Mouse (Mus musculus): ENCODE results near the gene Shroom1. TPM values are rescaled to one million over a fixed set of nuclear protein-coding genes. Genes with fewer than 3 reads are reported as not detected.
"Not testable (repeated sequence)": the region's sequence is repeated elsewhere in the genome, so short reads cannot be mapped to it uniquely, and the experiment has no call there.

Gene Shroom1
- polyA plus RNA-seq, 1 experiment, result 0.82 TPM

GRCm38 (mm10) chr11:53425251-53425650 lies 31.8 kb upstream of the Shroom1 start:
- Histone ChIP-seq H3ac (ENCODE audit: control insufficient read depth, insufficient read length, low read depth) (no peak overlapping the region), H3K27me3 (ENCODE audit: control insufficient read depth, insufficient read depth, insufficient read length) (no peaks in the 10 kb centered on the region), H3K79me3 (ENCODE audit: low read depth) (peaks cover 14% of the 10 kb centered on the region), H3K4me3 (ENCODE audit: insufficient read depth, poor library complexity, severe bottlenecking) (no peak overlapping the region), H3K79me2 (ENCODE audit: control insufficient read depth, insufficient read depth) (peaks cover 22% of the 10 kb centered on the region), H3K36me3 (ENCODE audit: control insufficient read depth, insufficient read depth) (peaks cover 24% of the 10 kb centered on the region)
- TF ChIP-seq CEBPB (IDR thresholded peaks at IDR 0.05; ENCODE audit: low read depth) (no peak), MYOG (IDR thresholded peaks at IDR 0.05; ENCODE audit: control insufficient read depth, extremely low read depth, insufficient read length) (no peak), MAX (IDR thresholded peaks at IDR 0.05) (no peak), MYOD1 (IDR thresholded peaks at IDR 0.05; ENCODE audit: control insufficient read depth, insufficient read length, low read depth) (no peak), CTCF (IDR thresholded peaks at IDR 0.05; ENCODE audit: control insufficient read depth, insufficient read depth, insufficient read length) (no peak), FOSL1 (IDR thresholded peaks at IDR 0.05; ENCODE audit: insufficient read depth, low read length, poor library complexity, severe bottlenecking) (no peak), USF1 (IDR thresholded peaks at IDR 0.05; ENCODE audit: low read depth) (no peak)

- H3K27me3 ChIP-seq (ENCODE audit: control insufficient read depth, insufficient read depth, insufficient read length), result no peaks in the 10 kb centered on the region
- H3K36me3 ChIP-seq (ENCODE audit: control insufficient read depth, insufficient read depth), result peaks cover 24% of the 10 kb centered on the region
- H3K79me2 ChIP-seq (ENCODE audit: control insufficient read depth, insufficient read depth), result peaks cover 26% of the 10 kb centered on the region
Observed at GRCm38 (mm10) chr11:53425711-53426255, 31.2 kb upstream of the Shroom1 start.

GRCm38 (mm10) chr11:53426914-53427313 lies 30.1 kb upstream of the Shroom1 start:
- Histone ChIP-seq H3K36me3 (ENCODE audit: control insufficient read depth, insufficient read depth) (peaks cover 24% of the 10 kb centered on the region), H3K79me3 (ENCODE audit: low read depth) (peaks cover 15% of the 10 kb centered on the region), H3K79me2 (ENCODE audit: control insufficient read depth, insufficient read depth) (peaks cover 26% of the 10 kb centered on the region)
- H3K4me3 ChIP-seq (ENCODE audit: insufficient read depth, poor library complexity, severe bottlenecking); H3ac ChIP-seq (ENCODE audit: control insufficient read depth, insufficient read length, low read depth); H3K27me3 ChIP-seq (ENCODE audit: control insufficient read depth, insufficient read depth, insufficient read length): not testable (repeated sequence)

More at GRCm38 (mm10) chr11:53425711-53426255, 31.2 kb upstream of the Shroom1 start:
- no peak overlapping the region for H3ac ChIP-seq (ENCODE audit: control insufficient read depth, insufficient read length, low read depth)
- TF ChIP-seq FOSL1 (IDR thresholded peaks at IDR 0.05; ENCODE audit: insufficient read depth, low read length, poor library complexity, severe bottlenecking) (no peak), USF1 (IDR thresholded peaks at IDR 0.05; ENCODE audit: low read depth) (no peak), MAX (IDR thresholded peaks at IDR 0.05) (no peak), CTCF (IDR thresholded peaks at IDR 0.05; ENCODE audit: control insufficient read depth, insufficient read depth, insufficient read length) (no peak), MYOG (IDR thresholded peaks at IDR 0.05; ENCODE audit: control insufficient read depth, extremely low read depth, insufficient read length) (no peak), MYOD1 (IDR thresholded peaks at IDR 0.05; ENCODE audit: control insufficient read depth, insufficient read length, low read depth) (no peak), CEBPB (IDR thresholded peaks at IDR 0.05; ENCODE audit: low read depth) (no peak)
- H3K79me3 ChIP-seq (ENCODE audit: low read depth), result peaks cover 15% of the 10 kb centered on the region
- no peak overlapping the region for H3K4me3 ChIP-seq (ENCODE audit: insufficient read depth, poor library complexity, severe bottlenecking)

GRCm38 (mm10) chr11:53427993-53428715 lies 28.9 kb upstream of the Shroom1 start:
- TF ChIP-seq FOSL1 (IDR thresholded peaks at IDR 0.05; ENCODE audit: insufficient read depth, low read length, poor library complexity, severe bottlenecking), result no peak
- TF ChIP-seq MYOG (IDR thresholded peaks at IDR 0.05; ENCODE audit: control insufficient read depth, extremely low read depth, insufficient read length), result no peak
- no peak for TF ChIP-seq USF1 (IDR thresholded peaks at IDR 0.05; ENCODE audit: low read depth)
- TF ChIP-seq CEBPB (IDR thresholded peaks at IDR 0.05; ENCODE audit: low read depth), result no peak
- no peak for TF ChIP-seq MYOD1 (IDR thresholded peaks at IDR 0.05; ENCODE audit: control insufficient read depth, insufficient read length, low read depth)
- no peak for TF ChIP-seq CTCF (IDR thresholded peaks at IDR 0.05; ENCODE audit: control insufficient read depth, insufficient read depth, insufficient read length)
- no peak for TF ChIP-seq MAX (IDR thresholded peaks at IDR 0.05)
- H3K27me3 ChIP-seq (ENCODE audit: control insufficient read depth, insufficient read depth, insufficient read length), result no peaks in the 10 kb centered on the region
- H3K79me3 ChIP-seq (ENCODE audit: low read depth), result peaks cover 15% of the 10 kb centered on the region
- peaks cover 24% of the 10 kb centered on the region for H3K36me3 ChIP-seq (ENCODE audit: control insufficient read depth, insufficient read depth)
- no peak overlapping the region for H3K4me3 ChIP-seq (ENCODE audit: insufficient read depth, poor library complexity, severe bottlenecking)
- H3ac ChIP-seq (ENCODE audit: control insufficient read depth, insufficient read length, low read depth), result no peak overlapping the region
- peaks cover 26% of the 10 kb centered on the region for H3K79me2 ChIP-seq (ENCODE audit: control insufficient read depth, insufficient read depth)

- peaks cover 26% of the 10 kb centered on the region for H3K79me2 ChIP-seq (ENCODE audit: control insufficient read depth, insufficient read depth)
- H3K27me3 ChIP-seq (ENCODE audit: control insufficient read depth, insufficient read depth, insufficient read length), result no peaks in the 10 kb centered on the region
- no peak for TF ChIP-seq USF1 (IDR thresholded peaks at IDR 0.05; ENCODE audit: low read depth)
- TF ChIP-seq MAX (IDR thresholded peaks at IDR 0.05), result no peak
- TF ChIP-seq CEBPB (IDR thresholded peaks at IDR 0.05; ENCODE audit: low read depth), result no peak
- TF ChIP-seq MYOG (IDR thresholded peaks at IDR 0.05; ENCODE audit: control insufficient read depth, extremely low read depth, insufficient read length), result no peak
- TF ChIP-seq CTCF (IDR thresholded peaks at IDR 0.05; ENCODE audit: control insufficient read depth, insufficient read depth, insufficient read length), result no peak
- no peak for TF ChIP-seq MYOD1 (IDR thresholded peaks at IDR 0.05; ENCODE audit: control insufficient read depth, insufficient read length, low read depth)
- TF ChIP-seq FOSL1 (IDR thresholded peaks at IDR 0.05; ENCODE audit: insufficient read depth, low read length, poor library complexity, severe bottlenecking), result no peak
- no peak overlapping the region for H3K4me3 ChIP-seq (ENCODE audit: insufficient read depth, poor library complexity, severe bottlenecking)
- H3ac ChIP-seq (ENCODE audit: control insufficient read depth, insufficient read length, low read depth), result no peak overlapping the region
- peaks cover 15% of the 10 kb centered on the region for H3K79me3 ChIP-seq (ENCODE audit: low read depth)
- peaks cover 24% of the 10 kb centered on the region for H3K36me3 ChIP-seq (ENCODE audit: control insufficient read depth, insufficient read depth)
Observed at GRCm38 (mm10) chr11:53428716-53429057, 28.3 kb upstream of the Shroom1 start.

GRCm38 (mm10) chr11:53429182-53429581 lies 27.8 kb upstream of the Shroom1 start:
- H3K79me2 ChIP-seq (ENCODE audit: control insufficient read depth, insufficient read depth), result peaks cover 26% of the 10 kb centered on the region
- H3K36me3 ChIP-seq (ENCODE audit: control insufficient read depth, insufficient read depth), result peaks cover 24% of the 10 kb centered on the region
- peak overlapping the region; percentile 92 for H3K4me3 ChIP-seq (ENCODE audit: insufficient read depth, poor library complexity, severe bottlenecking)
- TF ChIP-seq CTCF (IDR thresholded peaks at IDR 0.05; ENCODE audit: control insufficient read depth, insufficient read depth, insufficient read length), result no peak
- TF ChIP-seq MYOG (IDR thresholded peaks at IDR 0.05; ENCODE audit: control insufficient read depth, extremely low read depth, insufficient read length), result no peak
- no peak for TF ChIP-seq MAX (IDR thresholded peaks at IDR 0.05)
- TF ChIP-seq MYOD1 (IDR thresholded peaks at IDR 0.05; ENCODE audit: control insufficient read depth, insufficient read length, low read depth), result no peak
- TF ChIP-seq USF1 (IDR thresholded peaks at IDR 0.05; ENCODE audit: low read depth), result no peak
- no peak for TF ChIP-seq CEBPB (IDR thresholded peaks at IDR 0.05; ENCODE audit: low read depth)
- TF ChIP-seq FOSL1 (IDR thresholded peaks at IDR 0.05; ENCODE audit: insufficient read depth, low read length, poor library complexity, severe bottlenecking), result no peak
- peaks cover 15% of the 10 kb centered on the region for H3K79me3 ChIP-seq (ENCODE audit: low read depth)
- no peak overlapping the region for H3ac ChIP-seq (ENCODE audit: control insufficient read depth, insufficient read length, low read depth)
- H3K27me3 ChIP-seq (ENCODE audit: control insufficient read depth, insufficient read depth, insufficient read length), result no peaks in the 10 kb centered on the region
